Mouse (Mus musculus): Measurements from ENCODE around the gene Epha6. TPM values are rescaled to one million over a fixed set of nuclear protein-coding genes. Genes with fewer than 3 reads are reported as not detected.

The Epha6 gene
- polyA plus RNA-seq, 1 experiment = not detected

- no peaks in the 10 kb centered on the region for H3K79me3 ChIP-seq (ENCODE audit: low read depth)
- H3K4me3 ChIP-seq (ENCODE audit: insufficient read depth, poor library complexity, severe bottlenecking) = peak within 1 kb of the TSS; percentile 65
- no peaks in the 10 kb centered on the region for H3K36me3 ChIP-seq (ENCODE audit: control insufficient read depth, insufficient read depth)
- peaks cover 7% of the 10 kb centered on the region for H3K27me3 ChIP-seq (ENCODE audit: control insufficient read depth, insufficient read depth, insufficient read length)
- peaks cover 8% of the 10 kb centered on the region for H3K79me2 ChIP-seq (ENCODE audit: control insufficient read depth, insufficient read depth)
- no peak for TF ChIP-seq CTCF (IDR thresholded peaks at IDR 0.05; ENCODE audit: control insufficient read depth, insufficient read depth, insufficient read length)
- no peak for TF ChIP-seq MAX (IDR thresholded peaks at IDR 0.05)
- no peak for TF ChIP-seq FOSL1 (IDR thresholded peaks at IDR 0.05; ENCODE audit: insufficient read depth, low read length, poor library complexity, severe bottlenecking)
- no peak for TF ChIP-seq MYOG (IDR thresholded peaks at IDR 0.05; ENCODE audit: control insufficient read depth, extremely low read depth, insufficient read length)
- TF ChIP-seq USF1 (IDR thresholded peaks at IDR 0.05; ENCODE audit: low read depth) = no peak
- no peak for TF ChIP-seq CEBPB (IDR thresholded peaks at IDR 0.05; ENCODE audit: low read depth)
- TF ChIP-seq MYOD1 (IDR thresholded peaks at IDR 0.05; ENCODE audit: control insufficient read depth, insufficient read length, low read depth) = no peak
- peak within 1 kb of the TSS; percentile 72 for H3ac ChIP-seq (ENCODE audit: control insufficient read depth, insufficient read length, low read depth)
These were observed 966.1 kb downstream of the Epha6 start, which contains the start of gene Arl6 for GRCm38 (mm10) chr16:59639102-59639691. TSS of gene Arl6 (minus strand) at chr16:59639391.

GRCm38 (mm10) chr16:59634598-59634997, 970.7 kb downstream of the Epha6 start:
- H3ac ChIP-seq (ENCODE audit: control insufficient read depth, insufficient read length, low read depth) = no peak overlapping the region
- H3K36me3 ChIP-seq (ENCODE audit: control insufficient read depth, insufficient read depth) = peaks cover 10% of the 10 kb centered on the region
- TF ChIP-seq USF1 (IDR thresholded peaks at IDR 0.05; ENCODE audit: low read depth) (no peak), CEBPB (IDR thresholded peaks at IDR 0.05; ENCODE audit: low read depth) (no peak), FOSL1 (IDR thresholded peaks at IDR 0.05; ENCODE audit: insufficient read depth, low read length, poor library complexity, severe bottlenecking) (no peak), MYOG (IDR thresholded peaks at IDR 0.05; ENCODE audit: control insufficient read depth, extremely low read depth, insufficient read length) (no peak), CTCF (IDR thresholded peaks at IDR 0.05; ENCODE audit: control insufficient read depth, insufficient read depth, insufficient read length) (no peak), MAX (IDR thresholded peaks at IDR 0.05) (no peak), MYOD1 (IDR thresholded peaks at IDR 0.05; ENCODE audit: control insufficient read depth, insufficient read length, low read depth) (no peak)
- H3K79me2 ChIP-seq (ENCODE audit: control insufficient read depth, insufficient read depth) = peaks cover 8% of the 10 kb centered on the region
- H3K79me3 ChIP-seq (ENCODE audit: low read depth) = peaks cover 1% of the 10 kb centered on the region
- H3K27me3 ChIP-seq (ENCODE audit: control insufficient read depth, insufficient read depth, insufficient read length) = no peaks in the 10 kb centered on the region
- H3K4me3 ChIP-seq (ENCODE audit: insufficient read depth, poor library complexity, severe bottlenecking) = no peak overlapping the region

- Histone ChIP-seq H3K79me3 (ENCODE audit: low read depth) (no peaks in the 10 kb centered on the region), H3K27me3 (ENCODE audit: control insufficient read depth, insufficient read depth, insufficient read length) (no peaks in the 10 kb centered on the region), H3K36me3 (ENCODE audit: control insufficient read depth, insufficient read depth) (no peaks in the 10 kb centered on the region), H3ac (ENCODE audit: control insufficient read depth, insufficient read length, low read depth) (no peak overlapping the region), H3K4me3 (ENCODE audit: insufficient read depth, poor library complexity, severe bottlenecking) (no peak overlapping the region), H3K79me2 (ENCODE audit: control insufficient read depth, insufficient read depth) (no peaks in the 10 kb centered on the region)
- TF ChIP-seq CTCF (IDR thresholded peaks at IDR 0.05; ENCODE audit: control insufficient read depth, insufficient read depth, insufficient read length) = no peak
These were observed 983.8 kb downstream of the Epha6 start for GRCm38 (mm10) chr16:59621554-59621953.

- H3K27me3 ChIP-seq (ENCODE audit: control insufficient read depth, insufficient read depth, insufficient read length) = no peaks in the 10 kb centered on the region
- no peaks in the 10 kb centered on the region for H3K36me3 ChIP-seq (ENCODE audit: control insufficient read depth, insufficient read depth)
- H3K79me3 ChIP-seq (ENCODE audit: low read depth) = no peaks in the 10 kb centered on the region
- H3ac ChIP-seq (ENCODE audit: control insufficient read depth, insufficient read length, low read depth) = no peak overlapping the region
- H3K79me2 ChIP-seq (ENCODE audit: control insufficient read depth, insufficient read depth) = no peaks in the 10 kb centered on the region
- TF ChIP-seq MYOD1 (IDR thresholded peaks at IDR 0.05; ENCODE audit: control insufficient read depth, insufficient read length, low read depth) (no peak), MAX (IDR thresholded peaks at IDR 0.05) (no peak), MYOG (IDR thresholded peaks at IDR 0.05; ENCODE audit: control insufficient read depth, extremely low read depth, insufficient read length) (no peak), FOSL1 (IDR thresholded peaks at IDR 0.05; ENCODE audit: insufficient read depth, low read length, poor library complexity, severe bottlenecking) (no peak), CTCF (IDR thresholded peaks at IDR 0.05; ENCODE audit: control insufficient read depth, insufficient read depth, insufficient read length) (no peak), USF1 (IDR thresholded peaks at IDR 0.05; ENCODE audit: low read depth) (no peak), CEBPB (IDR thresholded peaks at IDR 0.05; ENCODE audit: low read depth) (no peak)
- H3K4me3 ChIP-seq (ENCODE audit: insufficient read depth, poor library complexity, severe bottlenecking) = no peak overlapping the region
These were observed 988.2 kb downstream of the Epha6 start for GRCm38 (mm10) chr16:59617167-59617566.

- Histone ChIP-seq H3K36me3 (ENCODE audit: control insufficient read depth, insufficient read depth) (no peaks in the 10 kb centered on the region), H3K79me2 (ENCODE audit: control insufficient read depth, insufficient read depth) (no peaks in the 10 kb centered on the region), H3K4me3 (ENCODE audit: insufficient read depth, poor library complexity, severe bottlenecking) (no peak overlapping the region), H3K27me3 (ENCODE audit: control insufficient read depth, insufficient read depth, insufficient read length) (no peaks in the 10 kb centered on the region), H3ac (ENCODE audit: control insufficient read depth, insufficient read length, low read depth) (no peak overlapping the region), H3K79me3 (ENCODE audit: low read depth) (no peaks in the 10 kb centered on the region)
- TF ChIP-seq CTCF (IDR thresholded peaks at IDR 0.05; ENCODE audit: control insufficient read depth, insufficient read depth, insufficient read length) = no peak
- TF ChIP-seq MYOD1 (IDR thresholded peaks at IDR 0.05; ENCODE audit: control insufficient read depth, insufficient read length, low read depth) = no peak
- TF ChIP-seq USF1 (IDR thresholded peaks at IDR 0.05; ENCODE audit: low read depth) = no peak
- TF ChIP-seq CEBPB (IDR thresholded peaks at IDR 0.05; ENCODE audit: low read depth) = no peak
- no peak for TF ChIP-seq MYOG (IDR thresholded peaks at IDR 0.05; ENCODE audit: control insufficient read depth, extremely low read depth, insufficient read length)
- TF ChIP-seq FOSL1 (IDR thresholded peaks at IDR 0.05; ENCODE audit: insufficient read depth, low read length, poor library complexity, severe bottlenecking) = no peak
- no peak for TF ChIP-seq MAX (IDR thresholded peaks at IDR 0.05)
These were observed 989.7 kb downstream of the Epha6 start for GRCm38 (mm10) chr16:59615675-59616074.

GRCm38 (mm10) chr16:59610750-59611149, 994.6 kb downstream of the Epha6 start:
- no peak overlapping the region for H3K4me3 ChIP-seq (ENCODE audit: insufficient read depth, poor library complexity, severe bottlenecking)
- no peaks in the 10 kb centered on the region for H3K36me3 ChIP-seq (ENCODE audit: control insufficient read depth, insufficient read depth)
- H3K27me3 ChIP-seq (ENCODE audit: control insufficient read depth, insufficient read depth, insufficient read length) = no peaks in the 10 kb centered on the region
- no peaks in the 10 kb centered on the region for H3K79me2 ChIP-seq (ENCODE audit: control insufficient read depth, insufficient read depth)
- TF ChIP-seq CEBPB (IDR thresholded peaks at IDR 0.05; ENCODE audit: low read depth) (no peak), USF1 (IDR thresholded peaks at IDR 0.05; ENCODE audit: low read depth) (no peak), MAX (IDR thresholded peaks at IDR 0.05) (no peak), CTCF (IDR thresholded peaks at IDR 0.05; ENCODE audit: control insufficient read depth, insufficient read depth, insufficient read length) (no peak), FOSL1 (IDR thresholded peaks at IDR 0.05; ENCODE audit: insufficient read depth, low read length, poor library complexity, severe bottlenecking) (no peak), MYOD1 (IDR thresholded peaks at IDR 0.05; ENCODE audit: control insufficient read depth, insufficient read length, low read depth) (no peak), MYOG (IDR thresholded peaks at IDR 0.05; ENCODE audit: control insufficient read depth, extremely low read depth, insufficient read length) (no peak)
- no peak overlapping the region for H3ac ChIP-seq (ENCODE audit: control insufficient read depth, insufficient read length, low read depth)
- H3K79me3 ChIP-seq (ENCODE audit: low read depth) = no peaks in the 10 kb centered on the region

Data from C2C12 (cell line).